Mouse (Mus musculus) right cerebral cortex, adult 2 months (tissue): Measurements from ENCODE around the gene Gm17190.
"Not testable (repeated sequence)": the region's sequence is repeated elsewhere in the genome, so short reads cannot be mapped to it uniquely, and the experiment has no call there.

Source experiments
- DNase-seq, 2 experiments: peaks; one replicate each; pipeline ENCODE4 v3.0.0; 2021 to 2022; ENCODE audit warnings: low spot score in 2 of 2

Gm17190 gene

DNA sequence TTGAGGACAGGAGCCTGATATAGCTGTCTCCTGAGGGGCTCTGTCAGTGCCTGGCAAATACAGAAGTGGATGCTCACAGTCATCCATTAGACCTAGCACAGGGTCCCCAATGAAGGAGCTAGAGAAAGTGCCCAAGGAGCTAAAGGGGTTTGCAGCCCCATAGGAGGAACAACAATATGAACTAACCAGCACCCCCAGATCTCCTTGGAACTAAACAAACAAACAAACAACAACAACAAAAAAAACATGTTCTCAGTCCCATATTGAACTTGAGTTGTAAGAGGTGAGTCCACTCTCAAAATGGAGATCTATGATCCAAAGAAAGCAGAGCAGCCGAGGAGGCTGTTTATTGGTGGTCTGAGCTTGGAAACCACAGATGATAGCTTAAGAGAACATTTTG lies at the start of gene Gm17190:
TSS of gene Gm17190 (plus strand) at position 301 of the 400 bp plus-strand sequence.
- DNase-seq = not testable (repeated sequence)

DNA sequence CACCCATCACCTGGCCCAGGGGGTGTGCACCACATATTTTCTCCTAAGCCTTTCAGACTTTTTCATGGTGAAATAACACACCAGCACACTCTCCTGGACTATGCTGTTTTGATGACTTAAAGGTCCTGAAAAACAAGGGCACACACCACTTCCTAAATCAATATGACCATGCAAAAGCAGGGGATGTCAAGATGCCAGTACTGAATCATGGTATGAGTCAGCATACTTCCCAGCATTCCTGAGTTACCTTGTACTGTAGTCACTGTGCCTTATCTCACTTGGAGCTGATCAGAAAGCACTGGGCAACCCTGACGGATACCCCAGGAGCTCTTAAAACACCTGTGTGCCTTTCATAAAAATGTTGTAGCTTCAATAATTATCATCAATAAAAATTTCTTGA lies 42.3 kb upstream of the Gm17190 start:
- DNase-seq = no peak

DNA sequence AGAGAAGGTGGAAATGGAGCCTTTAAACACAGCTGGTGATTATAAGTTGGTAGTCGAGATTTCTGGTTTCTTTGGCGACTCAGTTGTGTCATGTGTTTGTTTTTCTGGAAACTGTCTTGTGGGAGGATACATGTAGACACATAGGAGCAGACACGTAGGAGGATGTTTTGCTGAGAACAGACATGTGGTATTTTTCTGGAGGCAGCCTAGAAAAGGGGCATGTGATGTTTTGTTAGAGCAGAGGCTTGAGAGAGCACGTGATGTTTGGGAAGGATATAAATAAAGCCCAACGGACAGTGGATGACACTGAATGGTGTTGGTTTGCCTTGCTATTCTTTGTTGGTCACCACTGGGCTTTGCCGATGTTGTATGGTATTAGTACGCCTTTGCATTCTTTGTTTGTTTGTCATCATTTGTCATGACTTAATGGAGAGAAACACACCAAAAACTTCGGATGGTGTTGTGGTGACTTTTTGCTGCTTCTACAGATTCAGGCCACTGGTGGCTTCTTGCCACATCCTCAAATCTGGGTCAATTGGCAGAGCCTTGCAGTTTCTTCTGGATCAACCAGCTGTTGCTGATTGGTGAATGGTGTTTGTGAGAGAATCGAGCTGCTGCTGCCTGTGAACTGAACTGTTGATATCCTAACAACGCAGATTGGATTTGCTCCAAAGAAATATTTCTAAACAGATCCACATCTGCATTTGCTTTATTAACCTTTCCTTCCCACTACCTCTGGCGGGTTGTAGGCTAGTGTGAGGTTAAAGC lies 41.4 kb upstream of the Gm17190 start:
- no peak for DNase-seq

DNA sequence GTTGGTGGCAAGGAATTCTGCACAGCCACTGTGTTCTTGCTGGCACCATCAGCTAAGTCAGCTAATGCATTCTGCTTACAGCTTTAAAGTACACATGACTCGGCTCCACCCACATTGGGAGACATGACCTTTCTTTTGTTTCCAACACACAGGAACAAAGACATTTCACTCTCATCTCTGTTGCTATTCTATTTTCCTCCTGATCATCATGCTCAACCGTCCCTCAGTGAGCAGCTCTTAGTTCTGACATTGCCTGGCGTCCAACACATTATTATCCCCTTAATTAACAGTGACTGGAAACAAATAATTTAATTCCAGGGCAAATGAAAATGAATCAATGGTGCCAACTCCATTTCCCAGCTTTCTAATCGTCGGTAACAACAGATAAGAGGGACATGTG lies 36.5 kb upstream of the Gm17190 start:
- no peak for DNase-seq

DNA sequence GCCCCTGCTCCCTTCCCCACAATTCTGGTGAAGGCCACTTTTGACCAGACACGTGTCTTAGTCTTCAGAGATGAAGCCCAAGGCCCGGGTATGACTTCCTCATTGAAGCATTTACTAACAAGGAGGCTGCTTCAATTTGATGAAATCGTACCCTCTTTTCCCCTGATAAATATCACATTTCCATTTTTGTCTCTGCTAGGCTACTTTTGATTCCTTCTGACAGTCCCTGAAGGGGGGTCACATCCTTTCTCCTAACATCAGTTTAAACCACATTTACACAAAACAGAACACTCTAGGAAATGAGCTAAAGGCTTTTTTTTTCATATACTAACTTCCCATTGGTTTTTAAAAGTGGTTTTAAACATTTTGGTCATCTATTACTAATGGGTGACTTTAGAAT lies 29.1 kb upstream of the Gm17190 start:
- DNase-seq = no peak

DNA sequence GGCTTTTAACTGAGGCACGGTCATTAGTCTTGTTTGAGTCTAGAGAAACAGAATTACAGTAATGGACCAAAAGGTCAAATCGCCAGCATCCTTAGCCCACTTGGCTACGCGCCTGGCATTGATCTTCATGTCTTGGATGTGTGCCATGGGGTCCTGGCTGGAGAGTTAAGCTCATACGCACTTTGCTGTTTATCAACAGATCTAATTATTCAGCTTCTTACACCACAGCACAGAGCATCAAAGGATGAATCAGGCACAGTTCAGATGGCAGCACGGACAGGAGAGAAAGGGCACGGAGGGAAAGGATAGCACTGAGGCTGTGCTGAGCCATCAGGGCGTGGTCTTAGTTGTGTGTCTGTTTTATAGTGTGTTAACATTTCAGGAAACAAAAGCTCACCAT lies 8.3 kb upstream of the Gm17190 start:
- no peak for DNase-seq

DNA sequence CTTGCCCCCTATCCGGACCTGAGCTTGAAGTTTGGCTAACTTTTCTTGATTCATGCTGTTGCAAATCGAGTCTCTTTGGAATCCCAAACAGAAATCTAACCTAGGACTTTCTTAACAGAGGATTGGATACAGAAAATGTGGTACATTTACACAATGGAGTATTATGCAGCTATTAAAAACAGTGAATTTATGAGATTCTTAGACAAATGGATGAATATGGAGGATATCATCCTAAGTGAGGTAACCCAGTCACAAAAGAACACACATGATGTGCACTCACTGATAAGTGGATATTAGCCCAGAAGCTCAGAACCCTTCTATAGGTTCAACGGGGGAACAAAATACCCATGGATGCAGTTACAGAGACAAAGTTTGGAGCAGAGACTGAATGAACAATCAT lies 578 bp upstream of the Gm17190 start, which contains the start of gene Gm20075:
TSS of gene Gm20075 (minus strand) at position 101 of the 400 bp plus-strand sequence.
- DNase-seq = not testable (repeated sequence)

DNA sequence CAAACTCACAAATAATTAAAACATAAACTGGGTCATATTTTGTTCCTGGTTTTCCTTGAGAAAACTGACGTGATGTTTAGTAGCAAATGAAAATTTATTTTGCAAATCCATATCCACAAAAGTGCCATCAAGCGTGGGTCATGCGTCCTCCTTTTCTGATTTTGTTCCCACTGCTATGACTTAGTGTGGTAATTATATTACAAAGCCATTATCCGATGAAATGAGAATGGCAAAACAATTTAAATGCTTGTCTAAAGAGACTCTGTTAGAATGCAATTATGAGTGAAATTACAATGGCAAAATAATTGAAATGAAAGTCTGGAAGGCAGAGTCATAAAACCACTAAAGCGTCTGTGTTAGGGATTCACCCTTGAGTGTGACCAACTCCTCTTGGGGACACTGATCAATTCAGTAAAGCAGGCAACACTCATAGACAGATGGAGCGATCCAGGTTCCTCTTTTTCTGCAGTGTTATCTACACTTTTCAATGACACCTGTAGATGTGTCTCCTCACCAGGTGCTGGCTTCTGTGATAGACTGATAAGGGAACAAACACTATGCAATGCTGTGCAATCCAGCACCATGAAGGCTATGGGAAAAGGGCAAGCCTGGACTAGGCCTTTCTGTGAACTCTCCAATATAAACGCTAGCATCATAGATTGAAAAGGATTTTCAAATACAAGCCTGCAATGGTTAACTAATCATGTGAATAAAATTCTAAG lies 3.9 kb downstream of the Gm17190 start:
- no peak for DNase-seq

DNA sequence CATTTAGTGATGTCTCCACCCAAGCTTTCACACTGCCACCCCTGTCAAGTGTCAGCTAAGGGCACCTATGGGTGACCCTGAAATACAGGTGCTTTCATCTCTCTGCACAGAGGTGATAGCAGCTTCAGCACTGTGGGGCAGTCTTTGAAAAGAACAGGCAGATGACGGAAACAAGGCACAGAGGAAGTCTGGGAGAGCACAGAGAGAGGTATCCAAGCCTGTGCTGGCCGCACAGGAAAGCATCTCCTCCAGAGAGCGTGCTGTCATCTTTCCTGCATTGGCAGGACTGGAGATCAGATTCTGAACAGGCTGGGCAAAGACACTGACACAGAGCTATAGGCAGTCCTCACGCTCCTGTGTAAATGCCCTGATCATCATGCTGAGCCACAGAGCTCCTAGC lies 9.1 kb downstream of the Gm17190 start:
- DNase-seq = no peak

DNA sequence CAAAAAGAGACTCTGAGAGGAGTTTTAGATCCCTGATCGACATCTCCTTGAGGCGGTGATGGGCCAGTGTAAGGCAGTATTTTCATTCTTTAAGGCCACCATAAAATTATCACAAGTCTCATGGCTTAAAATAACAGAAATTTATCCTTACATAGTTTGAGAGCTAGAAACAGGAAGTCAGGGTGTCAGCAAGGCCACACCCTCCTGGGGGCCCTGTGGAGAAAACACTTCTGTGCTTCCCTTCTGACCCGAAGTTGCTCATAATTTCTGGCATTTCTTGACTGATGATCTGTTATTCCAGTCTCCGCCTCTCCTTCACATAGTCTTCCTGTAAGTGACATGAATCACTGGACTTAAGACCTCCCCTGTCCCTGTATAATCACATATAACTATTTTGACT lies 24.5 kb downstream of the Gm17190 start:
- DNase-seq = no peak

DNA sequence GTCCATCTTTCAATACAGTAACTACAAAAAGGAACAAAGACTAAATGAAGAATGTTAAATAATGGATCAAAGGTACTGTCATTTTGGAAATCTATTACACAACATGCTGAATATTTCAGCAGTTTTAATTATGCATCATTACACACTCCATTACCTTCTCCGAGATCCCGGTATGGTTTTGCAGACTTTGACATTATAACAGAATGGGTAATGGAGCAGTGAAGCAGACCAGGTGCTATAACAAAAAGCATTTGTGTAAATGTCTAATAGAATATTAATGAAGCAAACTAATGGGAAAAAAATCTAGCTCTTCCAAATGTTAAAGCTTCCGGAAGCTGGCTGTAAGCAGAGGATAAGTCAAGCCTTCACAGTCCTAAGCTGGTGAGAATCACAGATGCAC lies 28.9 kb downstream of the Gm17190 start:
- DNase-seq = no peak

DNA sequence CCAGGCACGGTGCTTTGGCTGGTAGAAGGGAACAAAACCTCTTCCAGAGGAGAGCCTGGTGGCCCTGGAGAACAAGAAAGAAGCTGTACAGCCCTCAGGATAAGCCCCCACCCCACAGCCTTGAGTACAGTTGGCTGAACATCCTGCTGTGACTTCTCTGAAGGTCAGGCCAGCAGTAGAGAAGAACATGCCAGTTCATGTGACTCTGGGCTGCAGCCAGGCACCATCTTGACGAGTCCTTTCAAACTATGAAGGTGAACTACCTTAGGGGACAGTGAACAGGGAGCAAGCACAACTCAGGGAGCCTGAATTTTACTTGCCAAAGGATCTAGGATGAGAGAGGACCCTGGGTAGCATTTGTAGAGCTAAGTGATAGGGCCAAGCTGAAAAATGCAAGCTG lies 30.9 kb downstream of the Gm17190 start:
- no peak for DNase-seq

DNA sequence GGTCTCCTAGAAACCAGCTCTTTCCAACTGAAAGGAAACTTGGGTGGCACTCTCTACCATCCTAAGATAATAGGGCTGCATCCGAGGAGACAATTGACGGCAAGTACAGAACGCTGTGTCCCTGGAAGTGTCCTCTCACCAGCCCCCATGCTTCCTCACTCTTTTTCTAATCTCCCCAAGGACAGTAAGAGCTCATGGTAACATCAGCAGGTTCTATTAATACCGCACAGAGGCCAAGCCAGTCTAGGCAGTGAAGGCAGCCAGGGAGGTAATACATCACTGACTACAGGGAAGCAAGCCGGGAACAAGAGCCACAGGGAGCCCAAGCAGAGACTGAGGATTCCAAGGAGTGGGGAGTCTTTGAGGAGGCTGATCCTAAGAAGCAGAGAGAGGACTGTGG lies 43.2 kb downstream of the Gm17190 start:
- DNase-seq = no peak

DNA sequence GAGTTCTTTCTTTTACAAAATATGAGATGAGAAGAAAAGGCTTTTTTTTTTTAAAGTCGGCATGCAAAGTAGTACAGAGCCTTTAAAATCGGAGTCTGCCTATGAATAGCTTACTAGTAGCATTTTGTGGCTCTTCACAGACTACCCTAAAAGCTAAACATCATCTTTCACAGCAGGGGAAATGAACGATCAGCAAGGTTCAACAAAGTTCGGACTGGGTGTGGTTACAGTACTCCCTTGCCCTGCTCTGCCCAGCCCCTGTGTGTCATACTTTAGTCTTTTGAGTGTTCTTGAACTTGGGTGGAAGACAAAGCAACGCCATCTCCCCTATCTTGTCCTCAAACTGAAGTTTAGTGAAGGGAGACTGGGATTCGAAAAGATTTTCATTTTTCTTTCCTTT lies 44.8 kb downstream of the Gm17190 start:
- no peak for DNase-seq

DNA sequence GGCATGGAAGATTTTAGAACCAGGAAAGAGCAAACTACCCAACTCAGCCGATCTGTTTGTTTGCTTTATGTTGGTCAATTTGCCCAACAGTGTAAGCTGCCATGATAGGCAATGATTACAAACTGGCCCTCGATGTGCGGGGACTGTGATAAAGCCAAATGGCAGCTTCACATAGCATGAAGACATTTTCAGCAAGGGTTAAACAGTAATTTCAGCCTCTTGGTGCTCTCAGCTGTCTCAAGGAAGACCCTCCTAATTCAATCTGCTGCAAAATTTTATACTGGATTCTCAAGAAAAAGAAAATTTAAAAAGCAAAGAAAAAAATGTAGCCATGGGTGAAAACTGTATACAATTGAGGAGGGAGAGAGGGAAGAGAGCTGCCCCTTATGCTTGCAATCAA lies 47.2 kb downstream of the Gm17190 start:
- no peak for DNase-seq

DNA sequence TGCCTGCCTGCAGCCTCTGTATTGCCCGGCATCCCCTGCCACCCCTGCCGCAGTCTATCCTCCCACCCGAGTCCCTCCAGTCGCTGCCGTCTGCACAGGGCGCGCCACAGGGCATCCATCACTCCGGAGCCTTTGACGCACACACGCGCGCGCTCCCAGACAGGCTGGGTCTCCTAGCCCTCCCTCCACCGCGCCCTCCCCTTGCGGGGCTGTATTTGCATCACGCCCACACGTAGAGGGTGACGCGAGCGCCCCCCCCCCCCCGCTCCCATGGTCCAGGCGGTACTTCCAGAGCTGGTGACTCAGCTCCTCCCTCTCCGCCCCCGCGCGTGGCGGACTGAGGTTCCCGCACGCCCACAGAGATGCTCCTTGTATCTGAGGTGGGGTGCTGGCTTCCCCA lies 49.2 kb downstream of the Gm17190 start:
- DNase-seq = peak; percentile 68 to 70

DNA sequence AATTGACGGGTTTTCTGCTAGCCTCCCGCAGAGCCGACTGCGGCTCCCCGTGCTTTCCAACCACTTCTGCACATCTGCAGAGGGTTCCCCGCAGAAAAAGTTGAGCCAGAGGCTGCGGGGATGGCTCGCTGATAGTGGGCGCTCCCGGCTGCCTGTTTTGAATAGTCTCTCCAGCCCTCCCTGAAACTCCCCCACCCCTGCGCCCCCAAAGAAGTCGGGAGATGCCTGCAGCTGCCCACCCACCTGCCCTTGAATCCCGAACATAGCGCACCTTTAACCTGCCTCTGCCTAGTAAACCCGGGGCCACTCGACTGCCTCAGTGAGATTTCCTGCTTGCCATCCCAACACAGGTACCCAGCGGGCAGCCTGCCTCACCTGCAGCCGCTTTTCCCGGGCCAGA lies 50.1 kb downstream of the Gm17190 start:
- DNase-seq = peak in 1 of 2 experiments; percentile 30

DNA sequence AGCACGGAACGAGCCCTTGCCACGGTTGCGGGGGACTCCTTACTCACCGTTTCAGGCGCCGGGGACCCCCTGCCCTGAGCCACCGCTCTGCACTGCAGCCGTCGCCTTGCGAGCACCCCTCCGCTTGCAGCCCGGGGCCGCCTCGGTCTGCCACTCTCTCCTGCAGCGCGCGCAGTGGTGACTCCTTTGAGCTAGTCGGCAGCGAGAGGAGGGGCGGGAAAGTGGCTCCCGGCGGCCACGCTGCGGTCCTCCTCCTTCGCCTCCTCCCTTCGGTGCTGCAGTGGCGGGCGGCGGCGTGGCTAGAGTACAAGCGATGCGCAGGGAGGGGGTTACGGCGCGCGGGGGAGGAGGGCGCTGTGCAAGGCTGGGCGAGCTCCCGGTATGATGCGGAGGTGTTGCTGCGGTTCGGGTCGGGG lies 50.6 kb downstream of the Gm17190 start, which contains the start of gene Sv2c:
TSS of gene Sv2c (minus strand) at position 177 of the 416 bp plus-strand sequence.
- peak; percentile 74 to 76 for DNase-seq
